Mouse (Mus musculus) C2C12 (cell line): ENCODE results near the gene Soat1. TPM values are rescaled to one million over a fixed set of nuclear protein-coding genes. Genes with fewer than 3 reads are reported as not detected.
"Not testable (repeated sequence)": the region's sequence is repeated elsewhere in the genome, so short reads cannot be mapped to it uniquely, and the experiment has no call there.

Experiments
- H3K27me3 ChIP-seq: one replicate; pipeline ENCODE4 v1.6.1; 2011; ENCODE audit not compliant: control insufficient read depth, insufficient read depth, insufficient read length
- H3K36me3 ChIP-seq: one replicate; pipeline ENCODE4 v1.6.1; 2011; ENCODE audit not compliant: control insufficient read depth, insufficient read depth
- H3K4me3 ChIP-seq: one replicate; pipeline ENCODE4 v1.5.1; 2011; ENCODE audit warnings: mild to moderate bottlenecking, control low read depth; ENCODE audit not compliant: poor library complexity, insufficient read depth, severe bottlenecking
- H3K79me2 ChIP-seq: one replicate; pipeline ENCODE4 v1.6.1; 2011; ENCODE audit not compliant: control insufficient read depth, insufficient read depth
- H3K79me3 ChIP-seq: one replicate; pipeline ENCODE4 v1.6.1; 2011; ENCODE audit warnings: low read depth, control low read depth
- H3ac ChIP-seq: one replicate; pipeline ENCODE3; 2011; ENCODE audit warnings: low read depth; ENCODE audit not compliant: control insufficient read depth, insufficient read length
- CEBPB ChIP-seq: IDR thresholded peaks from one replicate; pipeline ENCODE4 v1.6.1; 2011; ENCODE audit warnings: low read depth, mild to moderate bottlenecking, control low read depth, moderate library complexity
- CTCF ChIP-seq: IDR thresholded peaks from one replicate; pipeline ENCODE4 v1.5.1; 2011; ENCODE audit not compliant: control insufficient read depth, insufficient read depth, insufficient read length
- FOSL1 ChIP-seq: IDR thresholded peaks from one replicate; pipeline ENCODE4 v1.8.0; 2011; ENCODE audit warnings: mild to moderate bottlenecking, low read length; ENCODE audit not compliant: poor library complexity, insufficient read depth, severe bottlenecking
- MAX ChIP-seq: IDR thresholded peaks from one replicate; pipeline ENCODE4 v1.6.1; 2011; ENCODE audit warnings: mild to moderate bottlenecking, control low read depth
- MYOD1 ChIP-seq: IDR thresholded peaks from one replicate; pipeline ENCODE4 v1.6.1; 2011; ENCODE audit warnings: low read depth; ENCODE audit not compliant: control insufficient read depth, insufficient read length
- MYOG ChIP-seq: IDR thresholded peaks from one replicate; pipeline ENCODE4 v1.6.1; 2011; ENCODE audit not compliant: control insufficient read depth, insufficient read length; ENCODE audit errors: extremely low read depth
- USF1 ChIP-seq: IDR thresholded peaks from one replicate; pipeline ENCODE4 v1.6.1; 2011; ENCODE audit warnings: low read depth, mild to moderate bottlenecking, control low read depth, moderate library complexity
- polyA plus RNA-seq: library from polyadenylated mRNA; unstranded; fragments of >200 nt; fragmentation: generic; extraction: Trizol; gene quantifications from one replicate; pipeline ENCODE4 v1.2.1, GENCODE M21; 2012; ENCODE audit warnings: missing spikeins

The Soat1 gene
- polyA plus RNA-seq, 1 experiment = 72.5 TPM

- TF ChIP-seq USF1 (no peak), CTCF (no peak), CEBPB (no peak), MAX (no peak), MYOD1 (no peak), MYOG (no peak), FOSL1 (no peak)
- Histone ChIP-seq H3K36me3 (no peaks in the 10 kb centered on the region), H3ac (no peak overlapping the region), H3K4me3 (no peak overlapping the region), H3K79me3 (no peaks in the 10 kb centered on the region), H3K79me2 (no peaks in the 10 kb centered on the region), H3K27me3 (no peaks in the 10 kb centered on the region)
These were observed 71.6 kb downstream of the Soat1 start for GRCm38 (mm10) chr1:156402491-156402890.

- not testable (repeated sequence) for H3K79me2 ChIP-seq, H3K36me3 ChIP-seq, H3K79me3 ChIP-seq, H3K27me3 ChIP-seq, H3K4me3 ChIP-seq, H3ac ChIP-seq
- peak; percentile 55 for TF ChIP-seq CEBPB
These were observed 74.0 kb downstream of the Soat1 start for GRCm38 (mm10) chr1:156400159-156400558.

DNA sequence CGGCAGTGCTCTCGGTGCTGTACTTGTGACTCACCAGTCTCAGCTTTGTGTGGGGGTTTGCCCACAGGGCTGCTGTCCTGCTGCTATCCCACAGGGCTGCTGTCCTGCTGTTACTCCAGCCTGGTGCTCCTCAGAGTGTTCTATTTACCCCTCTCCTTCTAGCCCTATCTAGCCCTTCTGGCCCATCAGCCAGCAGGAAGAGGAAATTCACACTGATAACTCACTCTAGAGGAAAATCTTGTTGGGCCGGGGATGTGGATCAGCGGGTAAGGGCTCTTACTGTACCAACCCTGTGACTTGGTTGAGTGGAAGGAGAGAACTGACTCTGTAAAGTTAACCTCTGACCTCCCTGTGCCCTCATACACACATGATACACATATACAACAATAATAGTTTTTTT, 81.0 kb downstream of the Soat1 start:
- no peak overlapping the region for H3ac ChIP-seq
- no peaks in the 10 kb centered on the region for H3K79me2 ChIP-seq
- no peak overlapping the region for H3K4me3 ChIP-seq
- no peak for TF ChIP-seq FOSL1
- TF ChIP-seq CTCF = no peak
- TF ChIP-seq MYOG = no peak
- TF ChIP-seq MAX = no peak
- no peak for TF ChIP-seq MYOD1
- TF ChIP-seq CEBPB = no peak
- no peak for TF ChIP-seq USF1
- H3K27me3 ChIP-seq = no peaks in the 10 kb centered on the region
- no peaks in the 10 kb centered on the region for H3K36me3 ChIP-seq
- H3K79me3 ChIP-seq = no peaks in the 10 kb centered on the region

- TF ChIP-seq MAX (no peak), MYOG (no peak), CTCF (no peak), USF1 (no peak), FOSL1 (no peak), MYOD1 (no peak), CEBPB (no peak)
- no peaks in the 10 kb centered on the region for H3K79me2 ChIP-seq
- no peaks in the 10 kb centered on the region for H3K27me3 ChIP-seq
- no peaks in the 10 kb centered on the region for H3K36me3 ChIP-seq
- no peaks in the 10 kb centered on the region for H3K79me3 ChIP-seq
- no peak overlapping the region for H3K4me3 ChIP-seq
- H3ac ChIP-seq = no peak overlapping the region
These were observed 87.3 kb downstream of the Soat1 start for GRCm38 (mm10) chr1:156386880-156387279.

- TF ChIP-seq CEBPB (no peak), MYOD1 (no peak), FOSL1 (no peak), MAX (no peak), USF1 (no peak), CTCF (no peak), MYOG (no peak)
- no peaks in the 10 kb centered on the region for H3K79me2 ChIP-seq
- H3K79me3 ChIP-seq = no peaks in the 10 kb centered on the region
- no peak overlapping the region for H3K4me3 ChIP-seq
- H3K36me3 ChIP-seq = no peaks in the 10 kb centered on the region
- H3K27me3 ChIP-seq = no peaks in the 10 kb centered on the region
- H3ac ChIP-seq = no peak overlapping the region
These were observed 87.9 kb downstream of the Soat1 start for GRCm38 (mm10) chr1:156386232-156386631.

DNA sequence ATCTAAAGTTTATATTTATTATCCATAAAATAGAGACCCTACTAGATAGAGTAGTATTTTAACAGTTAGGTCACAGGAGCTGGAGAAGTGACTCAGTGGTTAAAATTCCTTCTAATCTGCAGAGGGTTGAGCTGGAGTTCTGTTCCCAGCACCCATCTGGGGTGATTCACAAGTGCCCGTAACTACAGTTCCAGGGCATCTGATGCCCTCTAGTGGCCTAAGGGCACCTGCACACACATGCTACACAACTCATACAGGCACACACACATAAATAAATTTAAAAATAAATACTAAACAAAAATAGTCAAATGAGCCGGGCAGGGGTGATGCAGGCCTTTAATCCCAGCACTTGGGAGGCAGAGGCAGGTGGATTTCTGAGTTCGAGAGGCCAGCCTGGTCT, 92.9 kb downstream of the Soat1 start:
- no peaks in the 10 kb centered on the region for H3K79me2 ChIP-seq
- H3K36me3 ChIP-seq = no peaks in the 10 kb centered on the region
- H3ac ChIP-seq = no peak overlapping the region
- no peak for TF ChIP-seq CTCF
- TF ChIP-seq CEBPB = no peak
- TF ChIP-seq MYOG = no peak
- TF ChIP-seq MAX = no peak
- TF ChIP-seq FOSL1 = no peak
- no peak for TF ChIP-seq MYOD1
- TF ChIP-seq USF1 = no peak
- H3K27me3 ChIP-seq = no peaks in the 10 kb centered on the region
- no peak overlapping the region for H3K4me3 ChIP-seq
- no peaks in the 10 kb centered on the region for H3K79me3 ChIP-seq

Other genes with a start within 250 kb of the Soat1 start
- gene Tdrd5, start 170.7 kb downstream of the Soat1 start, polyA plus RNA-seq = 0.01 TPM
- 0.04 TPM for gene Nphs2, start 163.6 kb downstream of the Soat1 start, polyA plus RNA-seq
- gene Gm2000, start 108.3 kb downstream of the Soat1 start, polyA plus RNA-seq = 905 TPM
- 0.22 TPM for gene Axdnd1, start 53.2 kb downstream of the Soat1 start, polyA plus RNA-seq
- gene Gm10031, start 49.7 kb upstream of the Soat1 start, polyA plus RNA-seq = 1.5 TPM
- gene Abl2, start 84.5 kb upstream of the Soat1 start, polyA plus RNA-seq = 17.1 TPM
- 10.6 TPM for gene Tor3a, start 200.0 kb upstream of the Soat1 start, polyA plus RNA-seq
- gene Fam20b, start 244.8 kb upstream of the Soat1 start, polyA plus RNA-seq = 19.9 TPM